Mouse (Mus musculus) neural tube, embryonic 11.5 days (tissue): ENCODE measurements around the gene Hoxa3. TPM values are rescaled to one million over a fixed set of nuclear protein-coding genes. Genes with fewer than 3 reads are reported as not detected.
A peak's percentile ranks its signal among the peaks of the same experiment; 100 is the strongest.

Experiments
- ATAC-seq: fragments of 200-750 bp; cut with Nextera tagmentation; 2 replicates; pipeline ENCODE4 v1.8.0; 2017; ENCODE audit warnings: moderate number of reproducible peaks, mild to moderate bottlenecking, moderate TSS enrichment, moderate library complexity; ENCODE audit not compliant: insufficient read depth, low FRiP score, low TSS enrichment
- DNase-seq: peaks from one replicate; pipeline ENCODE4 v3.0.0-alpha.2; 2015; ENCODE audit warnings: low spot score
- H3K27ac ChIP-seq: fragments of 300-500 bp; sonication (generic); 2 replicates; pipeline ENCODE4 v1.5.1; 2014; ENCODE audit warnings: low read depth, mild to moderate bottlenecking, low read length
- H3K27me3 ChIP-seq: fragments of 300-500 bp; sonication (generic); 2 replicates; pipeline ENCODE4 v1.6.1; 2014; ENCODE audit warnings: mild to moderate bottlenecking, low read length, mixed read lengths; ENCODE audit not compliant: control insufficient read depth, insufficient read depth
- H3K36me3 ChIP-seq: fragments of 300-500 bp; sonication (generic); 2 replicates; pipeline ENCODE4 v1.6.1; 2014; ENCODE audit warnings: mild to moderate bottlenecking, low read length, moderate library complexity, mixed read lengths; ENCODE audit not compliant: control insufficient read depth, insufficient read depth
- H3K4me1 ChIP-seq: fragments of 300-500 bp; sonication (generic); 2 replicates; pipeline ENCODE4 v1.6.1; 2014; ENCODE audit warnings: low read length, mixed read lengths; ENCODE audit not compliant: control insufficient read depth, insufficient read depth
- H3K4me2 ChIP-seq: fragments of 300-500 bp; sonication (generic); 2 replicates; pipeline ENCODE4 v1.6.1; 2014; ENCODE audit warnings: low read depth, mild to moderate bottlenecking, moderate library complexity
- H3K4me3 ChIP-seq: fragments of 300-500 bp; sonication (generic); 2 replicates; pipeline ENCODE4 v1.5.1; 2014; ENCODE audit warnings: low read depth, low read length
- H3K9ac ChIP-seq: fragments of 300-500 bp; sonication (generic); 2 replicates; pipeline ENCODE4 v1.6.1; 2014; ENCODE audit warnings: mild to moderate bottlenecking, low read length
- H3K9me3 ChIP-seq: fragments of 300-500 bp; sonication (generic); 2 replicates; pipeline ENCODE4 v1.6.1; 2016; ENCODE audit warnings: low read length; ENCODE audit not compliant: control insufficient read depth
- WGBS: fragments of 180-500 bp; shearing (Covaris S2); extraction: QIAGEN DNeasy Blood & Tissue Kit; methylation state at CpG from one replicate; pipeline ENCODE4 v1.1.7; 2014; 5-methylcytosine and 5-hydroxymethylcytosine counted together
- polyA plus RNA-seq: library from polyadenylated mRNA; unstranded; fragments of >200 nt; fragmentation: Nextera tagmentation; extraction: Ambion mirVana; gene quantifications from 2 replicates; pipeline ENCODE4 v1.2.1, GENCODE M21; 2014

The Hoxa3 gene
- polyA plus RNA-seq, 1 experiment from 2014 or later, result 20.2 TPM

DNA sequence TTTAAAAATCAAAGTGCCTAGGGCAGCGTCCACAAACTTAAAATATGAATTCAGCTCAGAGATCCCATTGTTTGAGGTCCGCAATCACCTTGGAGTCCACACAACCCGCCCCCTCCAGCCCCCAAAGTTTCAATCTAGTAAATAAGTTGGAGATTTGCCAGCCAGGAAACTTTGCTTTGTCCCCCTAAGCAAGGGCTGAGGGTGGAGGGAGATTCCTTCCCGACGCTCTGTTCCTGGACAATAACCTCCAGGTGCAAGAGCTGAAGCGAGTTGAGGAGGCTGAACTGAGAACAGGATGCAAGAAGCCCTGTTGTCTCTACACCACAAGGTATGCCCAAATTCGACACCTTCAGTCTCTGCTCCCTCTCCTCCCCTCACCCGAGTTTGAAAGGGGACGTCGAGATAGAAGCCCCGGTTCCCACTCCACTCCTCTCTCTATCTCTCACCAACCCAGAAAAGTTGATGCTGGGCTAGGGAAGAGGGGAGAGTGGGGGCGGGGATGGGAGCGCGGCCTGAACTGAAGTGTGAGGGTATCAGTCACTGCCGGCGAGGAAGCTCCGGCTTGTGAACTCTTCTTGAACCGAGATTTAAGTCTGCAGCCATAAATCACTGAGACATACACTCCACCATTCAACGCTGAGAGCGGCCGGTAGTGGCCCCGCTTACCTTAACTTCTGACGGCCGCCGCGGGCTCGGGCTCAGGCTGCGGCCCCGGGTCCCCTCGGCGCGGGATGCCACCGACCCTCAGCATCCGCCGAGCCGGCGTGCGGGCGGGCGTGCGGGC, 38.0 kb downstream of the Hoxa3 start:
- Histone ChIP-seq H3K4me1 (peaks cover 48% of the 10 kb centered on the region), H3K27ac (peak overlapping the region; percentile 100), H3K4me2 (peak overlapping the region; percentile 78), H3K9me3 (no peaks in the 10 kb centered on the region), H3K36me3 (peaks cover 3% of the 10 kb centered on the region), H3K27me3 (no peaks in the 10 kb centered on the region), H3K9ac (peak overlapping the region; percentile 99), H3K4me3 (peak overlapping the region; percentile 91)
- peak; percentile 63 for ATAC-seq
- under 1% methylated on average over 40 of the region's 41 CpGs for WGBS
- DNase-seq, result peak; percentile 91

DNA sequence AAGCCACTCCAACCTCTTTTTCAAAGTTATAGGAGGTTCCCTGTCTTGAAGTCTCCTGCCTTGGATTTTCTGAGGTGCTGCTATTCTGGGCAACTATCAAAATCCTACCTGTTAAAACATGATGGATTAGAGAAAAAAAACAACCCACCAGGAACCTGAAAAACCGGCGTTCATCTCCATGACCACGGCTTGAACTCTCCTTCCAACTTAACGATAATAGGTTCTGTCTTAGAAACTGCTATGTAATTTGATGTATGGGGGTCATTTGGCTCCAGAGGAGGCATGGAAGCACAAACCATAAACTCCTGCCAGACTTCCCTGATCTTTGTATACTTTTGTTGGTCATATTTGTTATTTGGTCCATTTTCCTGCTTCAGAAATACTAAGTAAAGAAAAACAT, 39.5 kb downstream of the Hoxa3 start:
- H3K9me3 ChIP-seq, result no peaks in the 10 kb centered on the region
- peak overlapping the region; percentile 100 for H3K27ac ChIP-seq
- peaks cover 8% of the 10 kb centered on the region for H3K36me3 ChIP-seq
- WGBS, result 0% methylated on average over 4 of the region's 4 CpGs
- ATAC-seq, result no peak
- peak; percentile 41 for DNase-seq
- H3K27me3 ChIP-seq, result no peaks in the 10 kb centered on the region
- peak overlapping the region; percentile 78 for H3K4me2 ChIP-seq
- H3K4me3 ChIP-seq, result peak overlapping the region; percentile 91
- peaks cover 52% of the 10 kb centered on the region for H3K4me1 ChIP-seq
- H3K9ac ChIP-seq, result peak overlapping the region; percentile 32

DNA sequence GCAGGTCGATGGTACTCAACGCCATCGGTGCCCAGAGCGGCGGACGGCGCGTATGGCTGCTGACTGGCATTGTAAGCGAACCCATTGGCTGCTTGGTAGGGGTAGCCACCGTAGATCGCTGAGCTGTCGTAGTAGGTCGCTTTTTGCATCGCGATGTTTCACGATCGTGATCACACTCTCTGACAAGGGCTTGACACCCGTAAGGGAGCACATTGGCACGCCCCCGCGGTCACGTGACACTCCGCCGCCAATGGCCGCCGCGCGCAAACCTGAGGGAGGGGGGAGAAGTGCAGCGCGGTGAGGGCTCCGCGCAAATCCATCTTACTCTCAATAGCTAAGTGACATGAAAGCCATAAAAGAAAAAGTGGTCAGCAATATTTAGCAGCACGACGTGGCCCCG, 40.6 kb downstream of the Hoxa3 start:
- Histone ChIP-seq H3K36me3 (peaks cover 8% of the 10 kb centered on the region), H3K4me2 (peak overlapping the region; percentile 78), H3K27ac (peak overlapping the region; percentile 100), H3K9me3 (no peaks in the 10 kb centered on the region), H3K27me3 (no peaks in the 10 kb centered on the region), H3K9ac (peak overlapping the region; percentile 99), H3K4me3 (peak overlapping the region; percentile 91), H3K4me1 (peaks cover 62% of the 10 kb centered on the region)
- DNase-seq (peak; percentile 98), ATAC-seq (peak; percentile 71)
- under 1% methylated on average over 35 of the region's 35 CpGs for WGBS

DNA sequence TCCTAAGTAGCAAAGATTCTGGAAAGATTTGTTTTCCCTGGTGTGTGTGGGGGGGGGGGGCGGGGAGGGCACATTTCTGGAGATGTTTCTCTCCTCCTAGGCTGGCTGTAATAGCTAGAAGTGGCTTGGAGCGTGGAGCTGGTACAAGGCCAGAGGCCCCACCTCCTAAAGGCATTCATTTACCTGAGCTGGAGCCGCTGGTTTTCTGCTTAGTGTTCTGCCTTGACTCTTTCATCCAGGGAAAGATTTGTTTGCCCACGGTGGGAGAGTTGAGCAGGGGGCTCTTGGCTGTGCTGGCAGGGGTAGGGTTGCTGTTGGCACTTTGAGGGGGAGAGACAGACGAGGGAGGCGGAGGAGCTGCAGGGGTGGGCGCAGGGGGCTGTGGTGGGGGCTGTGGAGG, 41.2 kb downstream of the Hoxa3 start:
- peak overlapping the region; percentile 91 for H3K4me3 ChIP-seq
- peak overlapping the region; percentile 78 for H3K4me2 ChIP-seq
- 4% methylated on average over 7 of the region's 7 CpGs for WGBS
- ATAC-seq (no peak), DNase-seq (peak; percentile 53)
- peak overlapping the region; percentile 99 for H3K9ac ChIP-seq
- H3K9me3 ChIP-seq, result no peaks in the 10 kb centered on the region
- H3K27ac ChIP-seq, result peak overlapping the region; percentile 100
- H3K4me1 ChIP-seq, result peaks cover 65% of the 10 kb centered on the region
- H3K36me3 ChIP-seq, result peaks cover 8% of the 10 kb centered on the region
- H3K27me3 ChIP-seq, result no peaks in the 10 kb centered on the region

DNA sequence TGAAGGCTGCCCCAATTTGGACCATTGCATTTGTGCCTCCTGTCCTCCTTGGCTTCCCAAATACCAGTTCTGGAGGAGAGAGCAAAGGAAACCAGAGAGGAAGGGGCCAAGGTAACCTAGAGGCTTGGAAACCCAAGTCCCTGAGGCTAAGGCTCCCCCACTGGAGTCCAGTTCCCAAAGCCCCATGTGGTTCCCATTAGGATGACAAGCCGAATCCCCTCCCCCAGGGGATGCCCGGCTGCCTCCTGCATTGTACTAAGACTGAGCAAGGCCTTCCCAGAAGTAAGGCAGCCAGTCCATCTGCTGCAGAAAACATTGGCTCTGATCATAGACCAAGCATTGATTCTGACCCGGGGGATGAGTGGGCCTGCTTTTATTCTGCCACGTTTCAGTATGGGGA, 41.8 kb downstream of the Hoxa3 start:
- peaks cover 8% of the 10 kb centered on the region for H3K36me3 ChIP-seq
- peak overlapping the region; percentile 99 for H3K9ac ChIP-seq
- H3K27ac ChIP-seq, result peak overlapping the region; percentile 100
- peak overlapping the region; percentile 78 for H3K4me2 ChIP-seq
- no peaks in the 10 kb centered on the region for H3K27me3 ChIP-seq
- ATAC-seq (no peak), DNase-seq (peak; percentile 85)
- peak overlapping the region; percentile 91 for H3K4me3 ChIP-seq
- WGBS, result 4% methylated on average over 4 of the region's 4 CpGs
- no peaks in the 10 kb centered on the region for H3K9me3 ChIP-seq
- H3K4me1 ChIP-seq, result peaks cover 63% of the 10 kb centered on the region

DNA sequence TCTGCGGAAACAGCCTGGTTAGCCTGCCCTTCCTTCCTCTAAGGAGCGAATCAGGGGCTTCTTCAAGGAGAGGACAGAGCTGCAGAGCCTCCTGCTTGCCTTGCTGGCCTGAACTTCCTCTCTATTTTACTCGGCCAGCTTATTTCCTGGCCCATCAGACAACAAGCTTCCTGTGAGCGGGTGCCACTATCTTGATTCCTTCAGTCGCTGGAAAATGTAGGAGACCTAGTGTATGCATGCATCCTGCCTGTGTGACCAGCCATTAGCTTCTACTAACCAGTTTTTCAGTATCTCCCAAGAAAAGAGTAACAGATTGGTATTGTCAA, 42.3 kb downstream of the Hoxa3 start:
- no peaks in the 10 kb centered on the region for H3K9me3 ChIP-seq
- peak overlapping the region; percentile 78 for H3K4me2 ChIP-seq
- peak overlapping the region; percentile 100 for H3K27ac ChIP-seq
- ATAC-seq, result no peak
- H3K36me3 ChIP-seq, result peaks cover 8% of the 10 kb centered on the region
- 11% methylated on average over 5 of the region's 5 CpGs for WGBS
- peak overlapping the region; percentile 91 for H3K4me3 ChIP-seq
- H3K27me3 ChIP-seq, result no peaks in the 10 kb centered on the region
- H3K4me1 ChIP-seq, result peaks cover 61% of the 10 kb centered on the region
- H3K9ac ChIP-seq, result peak overlapping the region; percentile 99
- no peak for DNase-seq

DNA sequence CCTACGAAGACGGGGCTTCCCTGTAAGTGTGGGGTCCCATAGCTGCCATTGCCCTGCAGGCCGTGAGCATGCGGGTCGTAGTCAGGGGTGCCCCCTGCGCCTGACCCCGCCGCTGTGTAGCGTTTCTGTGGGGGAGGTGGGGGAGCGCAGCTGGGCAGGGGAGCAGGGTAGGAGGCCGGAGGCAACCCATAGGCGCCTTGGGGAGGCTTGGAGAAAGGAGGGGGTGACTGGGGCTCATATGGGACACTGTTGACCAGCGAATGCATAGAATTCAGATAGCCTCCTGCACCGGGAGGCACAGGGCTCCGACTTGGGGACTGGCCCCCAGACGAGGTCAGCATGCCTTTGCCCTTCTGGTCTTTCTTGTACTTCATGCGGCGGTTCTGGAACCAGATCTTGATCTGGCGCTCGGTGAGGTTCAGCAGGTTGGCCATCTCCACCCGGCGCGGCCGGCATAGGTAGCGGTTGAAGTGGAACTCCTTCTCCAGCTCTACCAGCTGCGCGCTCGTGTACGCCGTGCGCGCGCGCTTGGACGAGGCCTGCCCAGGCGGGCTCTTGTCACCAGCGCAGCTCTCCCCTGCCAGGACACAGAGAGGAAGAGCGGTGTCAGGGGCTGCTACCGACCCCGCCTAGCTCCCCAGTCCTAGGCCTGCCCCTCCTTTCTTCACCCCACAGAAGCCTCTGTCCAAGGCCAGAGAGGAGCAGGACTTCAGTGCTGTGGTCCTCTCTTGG, 42.8 kb downstream of the Hoxa3 start:
- Histone ChIP-seq H3K9ac (peak overlapping the region; percentile 99), H3K36me3 (peaks cover 8% of the 10 kb centered on the region), H3K4me3 (peak overlapping the region; percentile 91), H3K9me3 (no peaks in the 10 kb centered on the region), H3K27ac (peak overlapping the region; percentile 100), H3K27me3 (no peaks in the 10 kb centered on the region), H3K4me2 (peak overlapping the region; percentile 78), H3K4me1 (peaks cover 61% of the 10 kb centered on the region)
- ATAC-seq (no peak), DNase-seq (peak; percentile 81)
- 2% methylated on average over 40 of the region's 40 CpGs for WGBS

DNA sequence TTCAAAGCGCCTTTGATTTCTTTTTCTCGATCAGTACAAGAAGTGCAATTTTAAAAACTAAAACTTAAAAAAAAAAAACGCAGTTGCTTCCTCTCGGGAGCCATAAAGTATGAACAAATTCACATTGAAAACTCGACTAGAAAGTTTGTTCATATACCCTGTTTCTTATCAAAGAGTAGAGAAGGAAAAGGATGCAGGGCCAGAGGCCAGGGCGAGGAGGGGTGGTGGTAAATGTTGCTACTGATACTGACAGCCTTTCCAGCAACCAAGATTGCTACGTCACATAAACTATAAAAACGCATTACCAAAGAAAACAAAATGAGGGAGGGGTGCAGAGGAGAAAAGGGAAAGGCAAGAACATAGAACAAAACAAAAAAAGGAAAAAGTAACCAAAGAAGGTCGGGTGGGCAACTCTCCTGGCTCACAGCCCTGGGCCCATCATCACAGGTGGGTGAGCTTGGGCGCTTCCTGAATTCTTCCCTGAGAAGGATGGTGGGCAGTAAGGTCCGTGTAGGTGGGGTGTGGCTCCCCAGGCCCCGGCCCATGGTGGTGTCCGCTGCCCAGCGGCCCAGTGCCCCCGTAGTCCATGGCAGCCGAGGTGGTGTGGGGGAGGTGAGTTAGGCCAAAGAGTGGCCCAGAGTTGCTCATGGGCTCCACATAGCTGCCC, 43.5 kb downstream of the Hoxa3 start:
- peak overlapping the region; percentile 99 for H3K9ac ChIP-seq
- 9% methylated on average over 16 of the region's 16 CpGs for WGBS
- H3K4me3 ChIP-seq, result peak overlapping the region; percentile 91
- peak; percentile 40 for DNase-seq
- peak overlapping the region; percentile 78 for H3K4me2 ChIP-seq
- ATAC-seq, result no peak
- H3K4me1 ChIP-seq, result peaks cover 61% of the 10 kb centered on the region
- peak overlapping the region; percentile 100 for H3K27ac ChIP-seq
- H3K9me3 ChIP-seq, result no peaks in the 10 kb centered on the region
- H3K36me3 ChIP-seq, result peaks cover 8% of the 10 kb centered on the region
- H3K27me3 ChIP-seq, result no peaks in the 10 kb centered on the region
